Mouse (Mus musculus) E14TG2a.4 (cell line): Measurements from ENCODE around the gene Slf2.

ENCODE experiments used
- CTCF ChIP-seq: conservative IDR thresholded peaks from 2 replicates; pipeline ENCODE4 v1.5.1; 2014; ENCODE audit warnings: low read length
- POU5F1 ChIP-seq: IDR thresholded peaks from 2 replicates; pipeline ENCODE4 v1.6.1; 2014; ENCODE audit warnings: low read length, borderline replicate concordance

DNA sequence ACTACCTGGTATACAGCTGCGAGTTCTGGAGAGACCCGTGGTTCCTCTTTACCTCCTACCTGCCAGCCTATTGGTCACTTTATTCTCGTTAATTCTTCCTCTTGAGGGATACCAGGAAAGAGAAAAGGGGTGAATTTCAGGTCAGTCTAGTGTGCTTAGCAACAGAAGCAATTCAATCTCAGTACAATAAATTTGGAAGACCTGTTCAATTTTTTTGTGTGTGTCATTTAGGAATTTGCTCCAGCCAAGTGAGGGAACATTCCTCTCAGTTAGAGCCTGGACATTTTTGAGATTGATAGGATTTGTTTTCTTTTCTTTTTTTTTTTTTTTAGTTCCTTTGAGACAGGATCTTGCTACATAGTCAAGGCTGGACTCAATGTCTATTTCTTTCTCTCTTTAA, 1.7 kb upstream of the Slf2 start:
- TF ChIP-seq CTCF (no peak), POU5F1 (no peak)
